Mouse (Mus musculus) G1E (cell line): ENCODE measurements around the gene Trex1. TPM values are rescaled to one million over a fixed set of nuclear protein-coding genes. Genes with fewer than 3 reads are reported as not detected.

Source experiments
- ATAC-seq: 2 replicates; pipeline ENCODE4 v1.8.0; 2016; ENCODE audit warnings: mild to moderate bottlenecking; ENCODE audit not compliant: insufficient number of reproducible peaks, poor library complexity, low FRiP score, severe bottlenecking; ENCODE audit errors: extremely low read depth
- DNase-seq: peaks from one replicate; pipeline ENCODE4 v3.0.0; 2012; ENCODE audit warnings: low spot score
- H3K27me3 ChIP-seq: 2 replicates; pipeline ENCODE4 v1.6.1; 2012; ENCODE audit warnings: mild to moderate bottlenecking, low read length, inconsistent platforms; ENCODE audit not compliant: insufficient read depth
- H3K36me3 ChIP-seq: replicated peaks from 2 replicates; pipeline ENCODE3; 2012; ENCODE audit warnings: mild to moderate bottlenecking, inconsistent platforms
- H3K4me1 ChIP-seq: 2 replicates; pipeline ENCODE4 v1.6.1; 2012; ENCODE audit warnings: low read depth, low read length, inconsistent platforms, mixed read lengths; ENCODE audit not compliant: insufficient read depth
- H3K4me3 ChIP-seq: 2 replicates; pipeline ENCODE4 v1.5.1; 2012; ENCODE audit warnings: low read depth, mild to moderate bottlenecking, inconsistent platforms, low read length, moderate library complexity, mixed read lengths
- H3K9me3 ChIP-seq: replicated peaks from 2 replicates; pipeline ENCODE4 v1.6.1; 2012; ENCODE audit warnings: inconsistent platforms
- CTCF ChIP-seq: IDR thresholded peaks from 2 replicates; pipeline ENCODE4 v1.5.1; 2012; ENCODE audit warnings: low read depth, low read length, inconsistent platforms, mixed read lengths
- GATA1 ChIP-seq: IDR thresholded peaks from 2 replicates; pipeline ENCODE4 v1.6.1; 2012; ENCODE audit warnings: borderline replicate concordance, low read length, inconsistent platforms, mixed read lengths
- GATA2 ChIP-seq: IDR thresholded peaks from 2 replicates; pipeline ENCODE4 v1.6.1; 2012; ENCODE audit warnings: low read depth, low read length, inconsistent platforms, borderline replicate concordance
- POLR2AphosphoS5 ChIP-seq: IDR thresholded peaks from 2 replicates; pipeline ENCODE4 v1.6.1; 2012; ENCODE audit warnings: low read depth, low read length, inconsistent platforms; ENCODE audit not compliant: insufficient replicate concordance
- TAL1 ChIP-seq: conservative IDR thresholded peaks from 2 replicates; pipeline ENCODE4 v1.6.1; 2012; ENCODE audit warnings: low read depth, low read length, inconsistent platforms, mixed read lengths
- polyA plus RNA-seq: library from polyadenylated mRNA; stranded (reverse); fragments of >175 nt; gene quantifications from 2 replicates; pipeline ENCODE4 v1.2.3, GENCODE M21; 2012
- total RNA-seq, 2 experiments: library from RNA; stranded (forward) in 1 of 2; stranded (reverse) in 1 of 2; fragments of 200-1000 nt in 1 of 2; fragments of >200 nt in 1 of 2; fragmentation: Nextera tagmentation in 1 of 2; gene quantifications; 2 replicates each; pipeline ENCODE4 v1.2.3; 2014 to 2017

Trex1 gene
- total and polyA plus RNA-seq, 3 experiments = 9.6 to 27.4 (median 12.2) TPM

GRCm38 (mm10) chr9:109080516-109080915 is 21.0 kb upstream of the Trex1 start:
- Histone ChIP-seq H3K36me3 (peaks cover 55% of the 10 kb centered on the region), H3K9me3 (no peaks in the 10 kb centered on the region), H3K4me3 (no peak overlapping the region; the same call in 1 of the 2 replicates), H3K27me3 (no peaks in the 10 kb centered on the region), H3K4me1 (peaks cover 42% of the 10 kb centered on the region)
- ATAC-seq (no peak), DNase-seq (no peak)
- no peak for TF ChIP-seq GATA1
- no peak for TF ChIP-seq GATA2
- no peak for TF ChIP-seq CTCF
- TF ChIP-seq TAL1 = no peak
- no peak for TF ChIP-seq POLR2AphosphoS5

- TF ChIP-seq TAL1 = no peak
- TF ChIP-seq GATA1 = no peak
- TF ChIP-seq CTCF = no peak
- no peaks in the 10 kb centered on the region for H3K9me3 ChIP-seq
- H3K36me3 ChIP-seq = peaks cover 57% of the 10 kb centered on the region
- no peaks in the 10 kb centered on the region for H3K27me3 ChIP-seq
- peaks cover 46% of the 10 kb centered on the region for H3K4me1 ChIP-seq
- ATAC-seq = peak; percentile 94
- H3K4me3 ChIP-seq = peak within 1 kb of the TSS; percentile 93
- peak; percentile 99 for DNase-seq
These were observed 14.4 kb upstream of the Trex1 start, which contains the start of gene Atrip for GRCm38 (mm10) chr9:109073661-109074573. TSS of gene Atrip (minus strand) at chr9:109074124.

GRCm38 (mm10) chr9:109068095-109068735 is 8.7 kb upstream of the Trex1 start:
- peaks cover 28% of the 10 kb centered on the region for H3K4me1 ChIP-seq
- peaks cover 89% of the 10 kb centered on the region for H3K36me3 ChIP-seq
- H3K9me3 ChIP-seq = no peaks in the 10 kb centered on the region

GRCm38 (mm10) chr9:109060898-109061295 is 1.4 kb upstream of the Trex1 start:
- no peaks in the 10 kb centered on the region for H3K9me3 ChIP-seq
- ATAC-seq = no peak
- H3K4me1 ChIP-seq = peaks cover 46% of the 10 kb centered on the region
- H3K4me3 ChIP-seq = no peak overlapping the region
- no peak for DNase-seq
- H3K36me3 ChIP-seq = peaks cover 93% of the 10 kb centered on the region
- TF ChIP-seq CTCF (no peak), TAL1 (no peak), POLR2AphosphoS5 (no peak), GATA2 (no peak), GATA1 (no peak)
- H3K27me3 ChIP-seq = no peaks in the 10 kb centered on the region

More at GRCm38 (mm10) chr9:109068095-109068735, 8.7 kb upstream of the Trex1 start:
- TF ChIP-seq GATA2 (no peak), GATA1 (no peak), POLR2AphosphoS5 (no peak), CTCF (no peak), TAL1 (no peak)
- DNase-seq (no peak), ATAC-seq (no peak)
- Histone ChIP-seq H3K4me3 (no peak overlapping the region), H3K27me3 (no peaks in the 10 kb centered on the region)

GRCm38 (mm10) chr9:109060184-109060897 is 807 bp upstream of the Trex1 start:
- Histone ChIP-seq H3K27me3 (no peaks in the 10 kb centered on the region), H3K36me3 (peaks cover 93% of the 10 kb centered on the region), H3K4me1 (peaks cover 51% of the 10 kb centered on the region), H3K4me3 (peak overlapping the region; percentile 34), H3K9me3 (no peaks in the 10 kb centered on the region)
- DNase-seq (no peak), ATAC-seq (no peak)
- TF ChIP-seq GATA1 (no peak), POLR2AphosphoS5 (no peak)

GRCm38 (mm10) chr9:109058006-109058765 is 1.3 kb downstream of the Trex1 start:
- no peak for DNase-seq
- Histone ChIP-seq H3K27me3 (no peaks in the 10 kb centered on the region), H3K4me1 (peaks cover 68% of the 10 kb centered on the region), H3K4me3 (peak overlapping the region; percentile 69), H3K9me3 (no peaks in the 10 kb centered on the region), H3K36me3 (peaks cover 79% of the 10 kb centered on the region)
- TF ChIP-seq GATA2 = no peak
- no peak for TF ChIP-seq TAL1
- no peak for TF ChIP-seq POLR2AphosphoS5
- no peak for TF ChIP-seq GATA1
- TF ChIP-seq CTCF = no peak
- ATAC-seq = no peak
